Mouse (Mus musculus) lung, embryonic 15.5 days (tissue): ENCODE measurements around the gene Vmn1r165. TPM values are rescaled to one million over a fixed set of nuclear protein-coding genes. Genes with fewer than 3 reads are reported as not detected.
"Not testable (repeated sequence)": the region's sequence is repeated elsewhere in the genome, so short reads cannot be mapped to it uniquely, and the experiment has no call there.

Source experiments
- ATAC-seq: fragments of 200-750 bp; cut with Nextera tagmentation; 2 replicates; pipeline ENCODE4 v1.8.0; 2017; ENCODE audit warnings: moderate number of reproducible peaks, borderline replicate concordance; ENCODE audit not compliant: low FRiP score, low TSS enrichment; ENCODE audit errors: extremely low read depth
- H3K27ac ChIP-seq: fragments of 300-500 bp; sonication (generic); 2 replicates; pipeline ENCODE4 v1.5.1; 2015; ENCODE audit warnings: moderate library complexity, mild to moderate bottlenecking, inconsistent platforms
- H3K27me3 ChIP-seq: fragments of 300-500 bp; sonication (generic); 2 replicates; pipeline ENCODE4 v1.6.1; 2015; ENCODE audit warnings: inconsistent platforms
- H3K36me3 ChIP-seq: fragments of 300-500 bp; sonication (generic); 2 replicates; pipeline ENCODE4 v1.6.1; 2015; ENCODE audit warnings: inconsistent platforms
- H3K4me1 ChIP-seq: fragments of 300-500 bp; sonication (generic); 2 replicates; pipeline ENCODE4 v1.6.1; 2015; ENCODE audit warnings: inconsistent platforms
- H3K4me2 ChIP-seq: fragments of 300-500 bp; sonication (generic); 2 replicates; pipeline ENCODE4 v1.6.1; 2015; ENCODE audit warnings: inconsistent platforms, mild to moderate bottlenecking, moderate library complexity
- H3K4me3 ChIP-seq: fragments of 300-500 bp; sonication (generic); 2 replicates; pipeline ENCODE4 v1.5.1; 2015; ENCODE audit warnings: mild to moderate bottlenecking, inconsistent platforms
- H3K9ac ChIP-seq: fragments of 300-500 bp; sonication (generic); 2 replicates; pipeline ENCODE4 v1.6.1; 2015; ENCODE audit warnings: inconsistent platforms
- H3K9me3 ChIP-seq: fragments of 300-500 bp; sonication (generic); 2 replicates; pipeline ENCODE4 v1.6.1; 2016; ENCODE audit warnings: inconsistent platforms
- WGBS: fragments of 180-500 bp; shearing (Covaris S2); methylation state at CpG from one replicate; pipeline ENCODE4 v1.1.7; 2015; 5-methylcytosine and 5-hydroxymethylcytosine counted together
- polyA plus RNA-seq: library from polyadenylated mRNA; unstranded; fragments of >200 nt; fragmentation: Nextera tagmentation; extraction: Ambion mirVana; gene quantifications from 2 replicates; pipeline ENCODE4 v1.2.1, GENCODE M21; 2015

The Vmn1r165 gene
- polyA plus RNA-seq: not detected in 2 replicates

- not testable (repeated sequence) for H3K36me3 ChIP-seq, H3K27me3 ChIP-seq, H3K4me1 ChIP-seq, H3K4me3 ChIP-seq, H3K9ac ChIP-seq, H3K9me3 ChIP-seq, H3K4me2 ChIP-seq, H3K27ac ChIP-seq, ATAC-seq
- no CpG with 5 or more reads among the region's 3 CpGs for WGBS
Observed at GRCm38 (mm10) chr7:23217032-23217431, at the start of gene Vmn1r165. Gene Vmn1r165 (plus strand): TSS chr7:23217332.

- H3K4me3 ChIP-seq, H3K9ac ChIP-seq, H3K27me3 ChIP-seq, ATAC-seq, H3K9me3 ChIP-seq, H3K4me1 ChIP-seq, H3K4me2 ChIP-seq, H3K36me3 ChIP-seq, H3K27ac ChIP-seq: not testable (repeated sequence)
- WGBS: no CpG with 5 or more reads among the region's 2 CpGs
Observed at GRCm38 (mm10) chr7:23251582-23251981, 34.5 kb downstream of the Vmn1r165 start, which contains the start of gene Vmn1r166. Gene Vmn1r166 (minus strand): TSS chr7:23251682.

Other genes with a start within 250 kb of the Vmn1r165 start
- not detected in 2 replicates for gene Gm4214, start 232.7 kb upstream of the Vmn1r165 start, polyA plus RNA-seq
- gene Gm4216, start 197.4 kb upstream of the Vmn1r165 start, polyA plus RNA-seq: not detected in 2 replicates
- not detected in 2 replicates for gene Vmn1r163, start 161.8 kb upstream of the Vmn1r165 start, polyA plus RNA-seq
- not detected in 2 replicates for gene Gm8720, start 149.9 kb upstream of the Vmn1r165 start, polyA plus RNA-seq
- gene Gm10662, start 72.9 kb upstream of the Vmn1r165 start, polyA plus RNA-seq: not detected in 2 replicates
- gene Vmn1r166, start 34.4 kb downstream of the Vmn1r165 start, polyA plus RNA-seq: not detected in 2 replicates
- not detected in 2 replicates for gene Gm6902, start 61.6 kb downstream of the Vmn1r165 start, polyA plus RNA-seq
- not detected in 2 replicates for gene Nlrp4e, start 83.9 kb downstream of the Vmn1r165 start, polyA plus RNA-seq
- 0.04 TPM in 1 of 2 replicates, not detected in the other for gene Nlrp5, start 168.6 kb downstream of the Vmn1r165 start, polyA plus RNA-seq